Mouse (Mus musculus) layer of hippocampus, postnatal 14 days (tissue): ENCODE measurements at regions not wholly inside any gene's neighbourhood (a gene's known extent, or its start where the extent isn't known, plus 50 kb on each side); places are given as distances from the start of the nearest gene placed in this dataset.
A peak's percentile ranks its signal among the peaks of the same experiment; 100 is the strongest.

ENCODE experiments used
- DNase-seq, 2 experiments: peaks; one replicate each; pipeline ENCODE4 v3.0.0; 2021 to 2022; ENCODE audit warnings: low spot score in 2 of 2, mixed read lengths in 1 of 2

DNA sequence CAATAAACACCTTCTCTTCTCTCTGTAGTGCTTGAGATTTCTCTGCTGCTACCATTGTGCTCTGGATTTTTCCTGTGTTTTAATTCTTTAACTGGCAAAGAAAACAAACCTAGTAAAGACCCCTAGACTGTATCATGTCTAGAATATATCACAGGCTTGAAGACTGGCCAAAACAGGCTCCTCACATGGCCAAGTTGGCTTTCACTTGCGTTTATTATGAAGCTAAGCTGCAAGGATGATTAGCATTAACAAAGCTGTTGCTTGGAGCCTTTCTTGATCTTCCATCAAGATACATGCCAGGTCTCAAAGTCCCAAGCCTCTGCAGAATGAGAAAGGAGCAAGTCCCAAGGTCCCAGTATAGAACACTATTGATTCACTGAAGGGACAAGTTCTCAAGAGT, 551.9 kb upstream of the Klf4 start:
- DNase-seq, result no peak

DNA sequence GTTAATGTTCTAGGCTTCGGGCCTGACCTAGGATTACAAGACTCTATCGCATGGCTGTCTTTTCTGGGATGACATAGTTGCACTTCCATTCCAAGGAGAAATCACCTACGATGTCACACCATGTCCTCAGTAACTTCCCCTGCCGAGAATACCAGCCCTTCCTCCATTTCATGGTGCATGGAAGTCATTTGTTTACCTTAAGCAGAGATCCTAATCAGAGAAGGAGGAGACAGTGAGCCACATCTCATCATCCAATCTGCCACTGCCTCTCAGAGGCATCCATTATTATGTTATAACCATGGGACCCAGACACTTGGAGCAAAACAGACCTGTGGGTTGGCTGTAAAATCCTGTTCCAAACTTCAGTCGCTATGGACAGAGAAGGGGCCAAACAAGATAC, 550.1 kb upstream of the Klf4 start:
- no peak for DNase-seq

DNA sequence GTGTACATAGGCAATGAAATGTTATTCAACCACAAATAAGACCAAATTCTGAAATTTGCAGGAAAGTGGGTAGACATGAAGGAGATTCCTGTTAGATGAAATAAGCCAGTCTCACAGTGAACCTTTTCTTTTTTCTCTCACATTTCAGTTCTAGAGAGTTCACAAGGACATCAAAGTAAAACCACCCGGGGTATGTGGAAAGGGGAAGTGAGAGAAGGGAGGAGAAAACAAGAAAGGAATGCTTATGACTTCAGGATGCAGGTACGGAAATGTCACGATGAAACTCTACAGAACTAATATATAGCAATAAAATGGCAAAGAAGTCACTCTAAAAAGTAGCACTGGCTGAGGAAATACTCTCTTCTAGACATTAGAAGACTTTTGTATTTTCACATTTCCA, 548.7 kb upstream of the Klf4 start:
- DNase-seq, result no peak

DNA sequence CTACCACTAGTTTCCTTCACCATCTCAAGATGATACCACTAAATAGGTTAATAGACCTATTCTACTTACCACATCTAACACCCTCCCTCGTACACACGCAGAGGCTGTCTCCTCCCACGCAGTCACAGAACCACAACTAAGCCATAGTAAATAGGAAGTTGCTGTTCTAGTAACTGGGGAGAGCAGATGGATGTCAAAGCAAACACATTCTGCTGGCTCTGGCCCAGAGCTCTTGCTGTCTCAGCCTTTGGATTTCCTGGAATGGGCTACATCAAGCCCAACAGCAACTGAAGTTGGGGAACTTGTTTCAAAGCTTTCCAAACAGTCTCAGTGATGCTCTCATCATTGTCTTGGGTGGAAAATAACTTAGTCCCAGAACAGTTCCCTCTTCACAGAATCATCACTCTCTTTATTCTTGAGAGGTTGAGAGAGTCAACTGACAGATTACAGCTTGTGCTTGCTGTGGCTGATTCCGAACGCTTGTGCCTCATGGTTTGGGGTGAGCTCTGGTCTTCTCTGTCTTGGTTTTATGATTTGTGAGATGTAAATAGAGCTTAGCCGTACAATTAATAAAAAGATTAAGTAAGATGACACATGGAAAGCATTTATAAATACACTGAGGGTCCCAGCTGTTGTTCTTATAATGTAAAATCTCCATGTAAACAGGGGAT, 538.5 kb upstream of the Klf4 start:
- DNase-seq, result peak; percentile 51 to 77

DNA sequence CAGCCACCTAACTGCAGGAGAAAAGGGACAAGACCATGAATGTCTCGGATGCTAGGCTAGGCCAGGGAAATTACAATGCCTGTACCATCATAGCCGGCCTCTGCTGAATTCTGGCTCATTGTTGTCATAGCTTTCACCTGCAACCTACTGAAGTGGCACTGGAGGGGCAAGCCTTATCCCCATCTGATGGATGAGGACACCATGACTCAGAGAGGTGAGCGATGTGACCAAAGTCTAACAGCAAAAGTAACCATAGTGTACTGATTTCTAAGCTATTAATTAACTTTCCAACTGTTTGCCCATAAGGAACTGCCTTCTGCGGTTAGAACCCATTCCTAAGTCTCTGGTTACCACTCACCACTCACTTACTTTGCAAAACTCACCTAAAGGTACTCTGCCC, 536.6 kb upstream of the Klf4 start:
- no peak for DNase-seq

DNA sequence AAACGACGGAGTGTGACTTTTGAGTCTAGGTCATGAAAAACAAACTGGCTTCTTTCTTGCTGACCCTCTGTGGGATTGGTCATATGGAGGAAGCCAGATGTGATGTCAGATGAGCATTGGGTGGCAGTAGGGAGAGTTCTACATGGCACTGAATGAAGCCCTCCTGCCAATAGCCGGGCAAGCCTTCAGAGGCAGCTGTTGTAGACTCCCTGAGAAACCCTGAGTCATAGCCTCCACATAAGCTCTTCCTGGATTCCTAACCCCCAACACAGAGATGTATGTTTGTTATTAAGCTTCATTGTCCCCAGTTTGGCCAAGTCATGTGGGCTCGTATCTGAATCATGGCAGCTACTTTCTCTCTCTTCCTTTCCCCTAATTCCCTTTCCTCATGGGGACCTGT, 532.4 kb upstream of the Klf4 start:
- DNase-seq, result no peak

DNA sequence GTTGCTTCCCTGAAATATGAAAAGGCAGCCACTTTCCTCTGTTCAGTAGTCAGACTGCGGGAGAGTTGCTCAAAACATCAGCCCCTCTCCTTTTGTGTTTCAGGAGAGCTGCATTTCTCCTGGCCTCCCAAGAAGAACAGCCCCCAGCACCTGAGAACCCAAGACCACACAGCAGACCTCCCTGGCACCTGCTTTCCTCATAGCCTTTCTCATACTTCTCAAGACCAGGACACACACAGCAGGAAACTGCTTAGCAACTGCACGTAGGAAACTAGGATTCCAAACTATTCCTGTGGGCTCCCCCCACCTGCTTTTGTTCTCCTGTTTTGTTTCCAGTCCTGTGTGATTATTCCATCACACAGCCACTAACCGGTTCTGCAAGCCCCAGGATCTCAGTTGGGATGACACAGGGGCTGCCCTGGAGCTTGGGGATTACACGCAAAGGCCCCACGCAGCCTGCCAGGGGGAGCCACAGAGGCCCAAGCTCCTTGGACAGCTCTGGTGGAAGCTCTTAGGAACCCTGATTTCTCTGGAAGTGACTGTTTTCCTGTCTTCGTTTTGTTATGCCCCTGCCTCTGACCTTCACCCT, 519.6 kb upstream of the Klf4 start:
- no peak for DNase-seq

DNA sequence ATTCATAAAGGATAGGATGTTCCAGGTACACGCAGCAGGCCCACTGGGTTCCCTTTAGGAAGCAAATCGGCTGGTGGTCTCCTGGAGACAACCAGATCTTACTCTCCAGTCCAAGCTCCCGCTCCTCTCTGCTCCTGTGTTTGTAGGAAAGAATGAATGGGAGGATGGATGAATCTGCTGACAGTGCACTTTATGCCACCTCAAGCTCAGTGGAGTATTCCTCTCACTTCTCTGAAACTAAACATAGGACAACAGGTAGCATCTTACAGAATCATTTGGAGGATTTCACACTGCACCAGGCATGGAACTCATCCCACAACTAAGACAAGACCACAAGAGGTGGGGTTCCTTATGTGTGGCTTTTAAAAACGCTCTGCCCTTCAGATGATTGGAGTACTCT, 507.1 kb upstream of the Klf4 start:
- no peak for DNase-seq

DNA sequence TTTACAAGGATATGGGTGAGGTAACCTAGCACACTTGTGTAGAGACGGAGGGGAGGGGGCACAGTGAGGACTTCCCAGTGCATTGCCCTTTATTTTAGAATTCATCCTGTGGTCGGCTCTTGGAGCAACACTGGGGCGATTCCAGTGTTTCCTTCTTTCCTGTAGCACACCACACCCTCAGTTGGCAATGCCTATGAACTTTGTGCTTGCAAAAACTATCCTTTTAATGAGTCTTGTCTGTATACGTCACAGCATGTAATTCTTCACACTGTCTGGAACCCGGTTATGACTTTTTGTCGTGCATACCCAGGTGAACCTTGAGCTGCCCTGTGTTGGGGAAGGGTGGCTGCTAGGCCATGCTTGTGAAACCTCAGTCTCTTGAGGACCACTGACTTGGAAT, 504.1 kb upstream of the Klf4 start:
- no peak for DNase-seq

DNA sequence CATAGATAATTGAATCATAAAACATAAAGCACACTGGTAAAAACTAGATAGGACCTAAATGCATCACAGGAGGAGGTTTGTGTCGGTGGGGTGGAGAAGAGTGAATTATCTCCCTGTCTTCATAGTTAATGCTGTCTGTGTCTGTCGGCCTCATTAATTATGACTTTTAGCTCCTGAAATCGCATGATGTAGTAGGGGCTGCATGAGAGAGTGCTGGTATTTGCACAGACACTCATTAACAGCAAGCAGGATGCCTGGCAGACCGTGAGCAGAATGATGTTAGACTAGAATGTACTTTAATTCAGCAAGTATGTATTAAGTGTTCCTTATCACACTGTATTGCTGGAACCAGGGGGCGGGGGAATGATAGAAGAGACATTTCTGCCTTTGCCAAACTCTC, 503.3 kb upstream of the Klf4 start:
- DNase-seq, result no peak

DNA sequence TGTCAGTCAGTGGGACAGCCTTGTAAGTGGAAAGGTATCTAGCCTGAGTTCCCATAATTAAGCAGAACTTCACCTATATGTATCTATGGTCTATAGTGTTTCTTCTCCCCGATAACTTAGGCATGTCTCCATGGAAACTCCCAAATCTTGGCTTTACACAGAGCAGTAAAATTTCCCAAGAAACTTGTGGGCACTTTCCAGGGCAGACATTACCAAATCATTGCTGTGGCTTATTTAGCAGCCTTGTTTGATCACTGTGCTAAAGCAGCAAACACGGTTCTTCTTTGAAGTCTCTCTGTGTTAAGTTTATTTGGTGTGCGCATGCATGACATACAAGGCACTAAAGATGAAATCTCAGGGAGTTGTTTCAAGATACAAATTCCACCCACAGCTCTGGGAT, 496.2 kb upstream of the Klf4 start:
- no peak for DNase-seq

DNA sequence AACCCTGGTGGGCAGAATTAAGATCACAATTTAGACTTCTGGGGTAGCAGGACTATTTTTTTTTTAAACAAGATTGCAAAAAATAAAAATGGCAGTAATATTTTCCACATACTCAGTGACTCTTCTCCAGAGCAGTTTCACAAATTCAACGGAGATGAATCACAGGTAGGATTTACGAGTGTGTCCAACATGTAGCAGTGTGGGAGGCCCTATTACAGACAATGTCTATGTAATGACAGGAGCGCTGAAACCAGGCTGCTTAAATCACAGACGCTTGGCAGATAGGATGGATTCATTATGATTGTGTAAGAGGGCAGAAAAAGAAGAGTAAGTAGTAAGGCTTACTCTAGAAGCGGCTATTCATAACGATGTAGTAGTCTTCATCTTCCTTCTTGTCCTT, 495.0 kb upstream of the Klf4 start:
- no peak for DNase-seq

DNA sequence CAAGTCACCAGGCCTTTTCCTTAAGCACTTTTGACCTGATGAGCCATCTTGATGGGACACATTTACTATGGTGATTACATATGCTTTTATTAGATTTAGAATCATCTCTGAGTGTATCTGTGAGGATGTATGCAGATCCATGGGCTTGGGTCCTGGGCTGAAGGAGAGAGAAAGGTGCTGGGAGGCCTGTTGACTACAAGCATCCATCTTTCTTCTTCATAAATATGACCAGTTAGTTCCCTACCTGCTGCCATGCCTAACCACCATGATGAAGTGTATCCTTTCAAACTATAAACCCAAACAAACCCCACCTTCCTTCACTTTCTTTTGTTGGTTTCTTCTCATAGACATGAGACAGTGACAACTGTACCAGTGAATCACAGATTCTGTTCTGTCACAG, 492.2 kb upstream of the Klf4 start:
- no peak for DNase-seq

DNA sequence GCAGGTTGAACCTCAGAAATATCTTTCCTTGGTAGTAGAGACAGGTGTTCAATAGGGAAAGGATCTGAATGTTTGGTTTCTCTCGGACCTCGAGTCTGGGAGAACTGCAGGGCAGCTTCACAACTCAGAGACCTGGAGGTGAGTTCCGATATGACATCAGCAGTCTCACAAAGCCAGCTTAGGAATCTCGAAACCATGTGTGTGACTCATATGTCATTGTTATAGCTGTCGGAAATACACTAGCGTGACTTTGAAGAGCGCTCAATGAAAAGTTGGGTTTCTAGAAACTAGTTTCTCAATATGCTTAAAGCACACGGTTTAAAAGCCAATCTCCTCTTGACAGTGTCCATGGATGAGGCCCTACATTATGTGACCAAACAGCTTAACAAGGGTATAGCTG, 485.9 kb upstream of the Klf4 start:
- no peak for DNase-seq

DNA sequence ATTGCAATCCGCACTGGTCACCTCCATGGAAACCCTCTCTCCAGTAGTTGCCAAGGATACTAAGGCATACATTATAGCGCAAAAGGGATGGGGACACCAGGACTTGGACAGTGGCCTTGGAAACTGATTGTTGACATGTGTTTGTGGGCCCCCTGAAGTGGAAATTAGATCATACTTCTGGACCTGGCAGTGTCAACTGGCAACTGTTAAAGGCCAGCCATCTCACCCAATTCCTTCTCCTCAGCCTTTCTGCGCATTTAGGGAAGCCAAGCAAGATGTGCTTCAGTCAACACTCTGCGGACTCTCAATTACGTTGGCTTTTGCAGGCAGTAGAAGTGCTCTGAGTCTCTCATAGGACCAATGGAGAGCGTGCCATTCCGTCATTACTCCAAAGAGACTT, 483.2 kb upstream of the Klf4 start:
- no peak for DNase-seq

DNA sequence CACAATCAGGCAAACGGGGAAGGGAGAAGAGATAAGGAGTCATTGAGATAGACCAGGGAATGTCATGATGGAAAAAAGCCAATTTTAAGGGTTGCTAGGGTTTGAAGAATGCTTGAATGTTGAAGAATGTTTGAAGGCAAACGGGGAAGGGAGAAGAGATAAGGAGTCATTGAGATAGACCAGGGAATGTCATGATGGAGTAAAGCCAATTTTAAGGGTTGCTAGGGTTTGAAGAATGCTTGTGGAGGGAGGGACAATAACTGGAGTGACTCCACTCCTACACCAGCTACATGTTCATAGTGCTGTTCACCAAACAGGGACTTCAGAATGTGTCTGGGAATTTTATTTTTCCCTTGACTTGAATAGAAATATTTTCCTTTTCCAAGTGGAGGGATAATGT, 476.0 kb upstream of the Klf4 start:
- no peak for DNase-seq

DNA sequence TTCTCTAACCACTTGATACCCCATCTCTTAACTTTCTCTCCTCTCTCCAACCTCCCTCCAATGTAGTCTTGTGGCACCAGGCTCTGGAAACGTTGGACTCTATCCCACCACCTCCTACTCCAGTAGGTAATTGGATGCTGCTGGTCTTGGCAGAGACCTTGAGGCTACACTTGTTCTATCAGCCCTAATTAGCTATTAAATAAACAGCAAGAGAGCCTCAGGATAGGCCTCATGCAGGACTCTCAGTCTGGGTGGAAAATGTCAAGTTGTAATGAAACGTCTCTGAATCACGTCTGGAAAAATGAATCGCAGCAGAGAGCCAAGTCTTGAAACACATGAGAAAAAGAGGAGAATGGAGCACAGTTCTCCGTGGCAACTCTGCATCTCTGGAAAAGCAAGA, 472.0 kb upstream of the Klf4 start:
- DNase-seq, result peak in 1 of 2 experiments; percentile 6

DNA sequence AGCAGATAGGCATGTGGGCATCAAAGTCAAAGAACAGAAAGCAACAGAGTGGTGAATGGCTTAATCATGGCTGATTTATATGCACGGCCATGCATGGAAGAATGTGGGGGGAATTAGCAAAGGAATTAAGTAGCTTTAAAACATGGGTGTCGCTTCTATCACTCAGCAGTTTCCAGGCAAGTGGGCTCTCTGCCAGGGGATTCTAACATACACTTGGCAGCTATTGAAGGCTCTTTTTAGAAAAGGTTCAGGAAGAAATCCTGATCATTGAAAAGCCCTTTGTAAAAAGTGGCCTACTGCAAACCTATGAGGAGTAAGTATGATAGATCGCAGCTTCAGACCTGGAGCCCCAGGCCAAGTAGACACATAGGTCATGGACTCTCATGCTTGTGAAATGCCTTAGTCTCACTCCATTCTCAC, 469.1 kb upstream of the Klf4 start:
- DNase-seq, result peak in 1 of 2 experiments; percentile 2

DNA sequence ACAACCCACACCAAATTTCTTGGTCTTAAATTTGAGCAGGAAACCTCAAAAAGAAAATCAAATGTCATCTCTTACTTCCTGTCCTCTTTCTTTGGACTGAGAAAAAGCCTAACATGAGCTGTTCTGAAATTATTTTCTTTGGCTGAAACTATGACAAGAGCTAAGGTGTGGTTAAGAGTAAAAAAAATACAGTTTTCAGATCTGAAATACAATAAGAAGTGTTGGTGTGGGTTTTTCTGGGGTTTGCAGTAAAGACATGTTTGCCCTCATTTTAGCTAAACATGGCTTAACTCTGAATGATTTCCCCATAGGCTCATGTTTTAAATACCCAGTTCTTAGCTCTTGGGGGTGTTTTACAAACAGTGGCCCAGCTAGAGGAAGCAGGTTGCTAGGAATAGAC, 451.8 kb upstream of the Klf4 start:
- no peak for DNase-seq

DNA sequence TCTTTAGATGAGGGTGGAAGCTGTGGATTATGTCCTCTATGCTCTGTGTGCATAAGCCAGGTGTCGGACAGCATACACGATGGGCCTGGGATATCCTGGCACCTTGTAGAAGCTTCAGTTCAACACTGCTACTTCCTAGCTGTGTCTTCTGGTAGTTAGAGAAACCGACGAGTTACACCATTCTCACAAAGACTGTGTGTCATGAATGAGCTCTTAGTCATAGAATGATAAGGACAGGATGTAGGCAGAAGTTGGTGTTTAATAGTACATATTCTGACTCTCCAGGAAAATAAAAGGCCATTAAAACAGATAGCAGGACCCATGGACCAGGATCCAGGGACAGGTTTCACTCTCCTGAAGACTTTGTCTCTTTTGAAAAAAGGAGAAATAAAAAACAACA, 446.3 kb upstream of the Klf4 start:
- no peak for DNase-seq

DNA sequence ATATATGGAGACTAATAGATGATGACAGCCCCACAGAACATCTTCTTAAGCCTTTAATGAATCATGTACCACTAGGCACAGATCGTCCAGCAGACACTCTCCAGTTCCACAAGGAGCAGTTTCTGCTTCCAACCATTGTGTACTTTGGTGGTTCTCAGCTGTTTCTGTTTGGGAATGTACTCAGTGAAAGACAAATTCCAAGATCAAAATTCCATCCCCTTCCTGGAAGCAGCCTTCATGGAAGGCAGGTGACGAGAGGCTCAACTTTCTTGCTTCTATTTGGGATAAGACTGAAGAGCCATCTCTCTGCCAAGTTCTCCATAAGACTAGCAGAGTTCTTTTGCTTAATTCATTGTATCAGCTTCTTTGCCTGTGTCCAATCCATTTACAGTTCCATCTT, 444.0 kb upstream of the Klf4 start:
- DNase-seq, result no peak

DNA sequence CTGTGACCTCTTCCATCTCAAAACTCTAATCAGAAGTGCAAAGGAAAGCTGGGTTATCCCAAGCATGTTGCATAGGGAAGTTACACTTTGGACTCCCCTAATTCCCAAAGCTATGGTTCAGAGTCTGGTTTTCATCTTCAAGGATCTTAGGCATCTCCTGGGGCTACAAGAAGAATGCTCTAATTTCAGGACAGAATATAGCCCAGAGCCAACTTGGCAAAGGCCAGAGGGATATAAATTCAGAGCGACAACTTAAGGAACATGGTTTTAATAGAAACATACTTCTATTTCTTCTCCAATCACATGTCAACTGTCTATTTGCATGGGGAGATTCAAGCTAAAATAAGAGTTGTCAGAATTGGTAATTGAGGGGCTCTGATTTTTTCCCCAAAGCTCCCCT, 441.4 kb upstream of the Klf4 start:
- DNase-seq, result no peak

DNA sequence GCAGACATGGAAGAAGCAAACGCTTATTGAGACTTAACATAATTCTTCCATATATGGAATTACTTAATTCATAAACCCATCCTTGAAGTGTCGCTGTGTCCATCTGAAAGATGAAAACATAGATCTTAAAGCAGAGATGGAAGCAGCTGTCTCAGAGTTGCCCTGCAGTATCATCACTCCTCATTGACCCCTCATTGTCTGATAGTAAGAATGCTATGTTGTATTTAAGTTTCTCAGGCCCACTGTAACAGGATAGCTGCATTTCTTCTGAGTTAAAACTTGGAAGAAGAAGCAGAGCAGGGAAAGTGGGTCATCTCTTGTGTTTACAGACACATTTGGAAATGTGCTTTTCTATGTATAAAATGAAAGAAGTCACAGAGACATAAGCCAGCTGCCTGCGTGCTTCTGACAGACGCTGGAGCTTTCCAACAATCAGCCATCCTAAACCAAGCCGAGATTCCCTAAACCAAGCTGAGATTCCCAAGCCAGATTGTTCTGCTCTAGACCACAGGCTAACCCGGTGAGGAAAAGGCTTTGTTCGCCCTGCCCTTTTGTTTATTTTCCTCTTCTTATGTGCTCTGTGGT, 440.1 kb upstream of the Klf4 start:
- no peak for DNase-seq
